Mouse (Mus musculus) urinary bladder, postnatal 10 days (tissue): ENCODE data around the gene 4921539E11Rik.
A peak's percentile ranks its signal among the peaks of the same experiment; 100 is the strongest.

Experiments
- DNase-seq: peaks from one replicate; pipeline ENCODE4 v3.0.0; 2022; ENCODE audit warnings: low spot score

Gene 4921539E11Rik

GRCm38 (mm10) chr4:103232156-103232555 lies 58.5 kb downstream of the 4921539E11Rik start:
- no peak for DNase-seq

GRCm38 (mm10) chr4:103222854-103223253 lies 67.8 kb downstream of the 4921539E11Rik start:
- DNase-seq = no peak

GRCm38 (mm10) chr4:103221789-103222188 lies 68.9 kb downstream of the 4921539E11Rik start:
- DNase-seq = no peak

- DNase-seq = no peak
Measured at GRCm38 (mm10) chr4:103219011-103219410, 71.7 kb downstream of the 4921539E11Rik start.

- no peak for DNase-seq
Measured at GRCm38 (mm10) chr4:103216046-103216445, 74.6 kb downstream of the 4921539E11Rik start.

- DNase-seq = peak; percentile 33
Measured at GRCm38 (mm10) chr4:103214925-103215820, 75.5 kb downstream of the 4921539E11Rik start, which contains the start of gene Slc35d1. Gene Slc35d1, minus strand, starts transcription at chr4:103215164.

GRCm38 (mm10) chr4:103214498-103214924 lies 76.2 kb downstream of the 4921539E11Rik start:
- no peak for DNase-seq

- no peak for DNase-seq
Measured at GRCm38 (mm10) chr4:103213859-103214497, 76.7 kb downstream of the 4921539E11Rik start.

GRCm38 (mm10) chr4:103208553-103208952 lies 82.1 kb downstream of the 4921539E11Rik start:
- DNase-seq = no peak

GRCm38 (mm10) chr4:103203646-103204045 lies 87.0 kb downstream of the 4921539E11Rik start:
- no peak for DNase-seq

- no peak for DNase-seq
Measured at GRCm38 (mm10) chr4:103200046-103200445, 90.6 kb downstream of the 4921539E11Rik start.

- DNase-seq = no peak
Measured at GRCm38 (mm10) chr4:103199086-103199485, 91.6 kb downstream of the 4921539E11Rik start.

- DNase-seq = no peak
Measured at GRCm38 (mm10) chr4:103197401-103197800, 93.3 kb downstream of the 4921539E11Rik start.

GRCm38 (mm10) chr4:103192421-103192820 lies 98.2 kb downstream of the 4921539E11Rik start:
- DNase-seq = no peak

- no peak for DNase-seq
Measured at GRCm38 (mm10) chr4:103188786-103189640, 101.7 kb downstream of the 4921539E11Rik start.
